Mouse (Mus musculus) monocyte, adult 5-6 weeks (primary cell): ENCODE results near the gene Abcc1. TPM values are rescaled to one million over a fixed set of nuclear protein-coding genes. Genes with fewer than 3 reads are reported as not detected.

Experiments
- ATAC-seq: fragments of 153-309, 156-312 bp; replicated peaks from 2 replicates; pipeline ENCODE4 v1.8.0; 2017; ENCODE audit warnings: mild to moderate bottlenecking; ENCODE audit not compliant: low TSS enrichment, insufficient number of reproducible peaks, severe bottlenecking, poor library complexity, low FRiP score
- total RNA-seq: library from RNA; stranded (forward); fragments of 200-1000, 200-491, 200-594 nt; gene quantifications from 3 replicates; pipeline ENCODE4 v1.2.3, GENCODE M21; 2017

Abcc1 gene
- total RNA-seq, 1 experiment from 2014 or later, result 24.0 TPM

DNA sequence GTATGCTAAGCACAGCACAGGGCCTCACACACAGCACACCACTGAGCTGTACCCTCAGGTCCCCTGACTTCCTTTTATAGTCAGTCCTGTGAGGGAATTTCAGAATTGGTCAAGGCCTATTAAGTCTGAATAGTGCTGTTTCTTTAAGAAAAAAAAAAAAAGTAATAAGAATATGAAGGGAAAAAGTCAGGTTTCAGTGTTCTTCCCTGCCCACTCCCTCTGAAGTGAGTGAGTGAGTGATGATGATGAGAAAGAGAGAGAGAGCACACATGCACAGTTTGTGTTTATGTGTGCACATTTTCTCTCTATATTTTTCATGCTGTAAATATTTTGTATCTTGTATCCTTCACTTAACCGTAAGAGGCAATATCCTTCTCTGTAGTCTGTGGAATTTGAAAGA is 11.0 kb downstream of the Abcc1 start:
- ATAC-seq, result no peak

DNA sequence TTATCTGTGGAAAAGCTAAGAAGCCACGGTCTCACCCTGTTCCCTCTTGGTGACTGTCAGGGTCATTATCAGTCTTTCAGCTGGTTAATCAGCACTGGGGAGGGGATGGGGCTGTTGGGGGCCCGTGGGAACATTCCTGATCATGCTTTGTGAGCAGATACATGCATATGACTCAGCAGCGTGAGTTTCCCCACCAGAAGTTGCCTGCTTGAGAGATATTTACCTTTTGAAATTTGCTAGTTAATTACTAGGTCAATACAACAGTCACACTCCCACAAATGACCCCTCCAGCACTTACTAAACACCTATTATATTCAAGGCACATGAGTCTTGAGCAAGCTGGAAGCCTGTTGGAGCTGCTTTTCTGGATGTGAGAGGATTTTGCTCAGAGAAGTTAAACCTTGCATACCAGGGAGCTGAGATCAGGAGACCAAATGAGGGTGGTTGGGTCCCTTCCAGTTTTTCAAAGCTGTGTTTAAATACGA is 11.5 kb downstream of the Abcc1 start:
- ATAC-seq, result no peak

- no peak for ATAC-seq
Measured at GRCm38 (mm10) chr16:14375942-14376341, 14.6 kb downstream of the Abcc1 start.

GRCm38 (mm10) chr16:14376352-14376751 is 15.0 kb downstream of the Abcc1 start:
- ATAC-seq, result no peak

DNA sequence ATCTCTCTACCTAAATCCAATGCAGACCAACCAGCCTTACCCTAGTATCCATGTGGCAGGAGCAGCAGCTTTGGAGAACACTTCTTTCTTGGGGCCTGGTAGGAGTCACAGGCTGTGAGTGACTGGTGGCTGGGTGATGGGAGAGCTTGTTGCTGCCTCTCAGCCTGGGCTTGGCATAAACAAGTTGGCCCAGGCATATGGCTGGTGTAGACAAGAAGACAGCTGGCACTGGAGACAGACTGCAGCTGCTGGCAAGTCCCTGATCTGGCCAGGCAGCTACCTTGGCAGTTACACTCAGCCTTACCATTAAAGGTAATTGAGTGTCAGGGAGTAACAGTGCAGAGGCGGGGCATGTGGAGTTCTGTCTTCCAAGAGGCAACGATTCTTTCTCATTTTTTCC is 16.0 kb downstream of the Abcc1 start:
- ATAC-seq, result no peak

DNA sequence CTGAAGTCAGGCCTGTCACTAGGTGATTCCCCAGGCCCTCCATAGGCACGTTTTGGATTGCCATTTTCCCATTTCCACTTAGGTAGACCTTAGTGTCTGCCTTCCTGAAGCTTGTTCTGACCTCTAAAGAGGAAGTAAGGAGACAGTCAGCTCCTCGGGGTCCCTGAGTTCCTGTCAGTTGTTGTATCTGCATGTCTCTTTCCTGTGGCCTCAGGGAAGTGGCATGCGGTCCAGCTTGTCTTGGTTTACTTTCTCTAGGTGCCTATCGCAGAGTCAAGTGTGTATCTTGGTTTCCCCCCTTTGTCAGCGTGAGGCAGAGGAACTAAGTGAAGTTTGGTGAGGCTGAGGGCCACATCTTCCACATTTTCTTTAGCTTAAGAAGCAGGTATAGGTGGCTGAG is 17.3 kb downstream of the Abcc1 start:
- peak; percentile 56; the same call in 1 of the 2 replicates for ATAC-seq

- ATAC-seq, result no peak
Measured at GRCm38 (mm10) chr16:14379888-14380287, 18.5 kb downstream of the Abcc1 start.

DNA sequence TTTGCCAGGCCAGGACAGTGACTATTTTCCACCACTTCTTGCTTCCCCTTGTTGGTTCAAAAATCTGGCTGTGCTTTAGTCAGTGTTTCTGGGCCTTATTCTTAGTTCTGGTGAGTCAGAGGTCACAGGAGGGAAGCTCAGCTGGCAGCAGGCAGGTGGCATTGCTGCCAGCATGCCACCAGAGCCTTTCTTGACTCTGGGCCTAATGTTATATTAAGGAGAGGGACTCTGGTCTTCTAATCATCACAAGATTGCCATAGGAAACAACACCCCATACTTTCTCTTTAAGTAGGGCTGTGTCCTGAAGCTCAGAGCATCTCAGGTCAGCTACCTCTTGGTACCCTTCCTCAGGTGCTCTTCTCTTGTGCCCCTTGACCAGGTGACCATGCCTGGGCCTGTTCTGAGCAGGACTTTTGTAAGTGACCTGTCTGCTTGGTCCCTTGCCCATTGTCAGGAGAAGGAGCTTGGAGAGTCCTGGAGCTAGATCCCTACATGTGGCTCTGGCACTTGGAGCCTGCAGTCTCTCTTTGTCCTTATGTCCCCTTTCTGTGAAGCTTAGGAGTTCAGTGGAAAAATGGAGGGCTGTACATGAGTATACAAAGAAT is 19.8 kb downstream of the Abcc1 start:
- ATAC-seq, result no peak

GRCm38 (mm10) chr16:14399303-14399702 is 37.9 kb downstream of the Abcc1 start:
- no peak for ATAC-seq

DNA sequence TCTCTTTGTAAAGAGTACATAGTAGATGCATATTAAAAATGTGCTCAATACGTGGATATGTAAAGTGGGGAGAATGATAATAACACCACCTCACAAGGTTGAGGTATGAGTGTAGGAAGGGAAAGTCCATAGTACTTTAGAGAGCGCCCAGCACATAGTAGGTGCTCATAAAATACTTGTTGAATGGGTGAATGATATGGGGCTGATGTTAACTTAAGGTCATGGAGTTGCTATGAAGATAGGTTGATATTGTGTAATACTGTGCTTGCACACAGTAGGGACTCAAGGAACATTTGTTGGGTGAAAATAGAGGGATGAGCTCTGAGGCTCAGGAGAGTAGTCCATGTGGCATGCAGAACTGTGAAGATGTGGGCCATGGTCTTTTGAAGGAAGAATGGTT is 42.1 kb downstream of the Abcc1 start:
- ATAC-seq, result no peak

GRCm38 (mm10) chr16:14405636-14406035 is 44.3 kb downstream of the Abcc1 start:
- ATAC-seq, result no peak

DNA sequence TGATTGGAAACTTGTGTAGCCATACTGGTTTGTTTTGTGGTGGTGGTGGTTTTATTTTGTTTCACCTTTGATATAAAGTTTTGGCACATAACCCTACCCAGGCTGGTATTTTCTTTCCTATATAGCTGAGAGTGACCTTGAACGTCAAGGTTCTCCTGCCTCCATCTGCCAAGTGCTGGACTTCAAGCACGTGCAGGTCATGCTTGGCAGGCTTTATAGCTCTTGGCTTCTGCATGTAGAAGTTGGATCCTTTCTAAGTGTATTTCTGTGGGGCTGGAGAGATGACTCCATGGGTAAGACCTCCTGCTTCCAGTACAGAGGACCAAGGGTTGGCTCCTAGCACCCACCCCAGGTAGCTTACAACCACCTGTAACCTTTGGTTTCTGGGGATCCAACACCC is 47.8 kb downstream of the Abcc1 start:
- ATAC-seq, result no peak

DNA sequence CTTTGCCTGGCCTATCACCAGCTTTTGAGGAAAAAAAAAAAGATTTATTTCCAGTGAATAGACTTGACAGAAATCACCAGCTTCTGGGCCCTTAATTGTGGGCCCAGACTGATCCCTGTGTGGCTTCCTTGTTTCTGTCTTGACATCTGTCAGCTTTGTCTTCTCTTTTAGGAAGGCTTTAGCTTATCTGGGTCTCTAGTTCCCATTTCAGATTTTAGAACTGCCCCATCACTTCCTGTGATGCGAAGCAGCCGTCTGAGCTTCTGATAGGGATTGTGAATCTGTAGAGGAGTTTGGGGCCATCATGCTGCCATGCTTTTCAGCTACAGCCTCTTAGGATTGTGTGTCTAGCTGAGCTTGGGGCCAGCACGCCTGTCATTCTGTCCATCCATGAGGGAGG is 48.4 kb downstream of the Abcc1 start:
- no peak for ATAC-seq

DNA sequence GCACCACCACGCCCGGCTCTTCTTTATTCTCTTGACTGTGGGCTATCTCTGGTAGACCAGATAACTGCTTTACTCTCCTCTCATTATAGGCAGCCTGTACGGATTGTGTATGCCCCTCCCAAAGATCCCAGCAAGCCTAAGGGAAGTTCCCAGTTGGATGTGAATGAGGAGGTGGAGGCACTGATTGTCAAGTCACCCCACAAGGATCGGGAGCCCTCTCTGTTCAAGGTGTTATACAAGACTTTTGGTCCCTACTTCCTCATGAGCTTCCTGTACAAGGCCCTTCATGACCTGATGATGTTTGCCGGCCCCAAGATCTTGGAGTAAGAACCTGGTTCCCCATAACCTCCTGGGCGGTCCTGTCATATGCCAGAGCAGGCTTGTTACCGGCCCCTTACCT is 49.3 kb downstream of the Abcc1 start:
- ATAC-seq, result no peak

DNA sequence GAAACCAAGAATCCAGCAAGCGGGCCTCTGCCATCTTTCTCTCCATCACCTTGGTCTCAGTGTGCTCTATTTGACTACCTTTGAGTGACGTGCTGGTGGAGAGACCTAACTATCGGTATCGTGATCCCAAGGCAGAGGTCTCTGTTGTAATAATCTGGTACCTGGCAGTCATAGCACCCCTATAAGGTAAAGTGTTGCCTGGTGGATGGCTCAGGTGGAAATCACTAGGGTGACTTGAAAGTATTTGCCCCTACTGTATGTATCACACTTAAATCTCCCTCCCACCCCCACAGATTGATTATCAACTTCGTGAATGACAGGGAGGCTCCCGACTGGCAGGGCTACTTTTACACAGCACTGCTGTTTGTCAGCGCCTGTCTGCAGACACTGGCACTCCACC is 49.8 kb downstream of the Abcc1 start:
- ATAC-seq, result no peak

GRCm38 (mm10) chr16:14412551-14412950 is 51.2 kb downstream of the Abcc1 start:
- ATAC-seq, result no peak

DNA sequence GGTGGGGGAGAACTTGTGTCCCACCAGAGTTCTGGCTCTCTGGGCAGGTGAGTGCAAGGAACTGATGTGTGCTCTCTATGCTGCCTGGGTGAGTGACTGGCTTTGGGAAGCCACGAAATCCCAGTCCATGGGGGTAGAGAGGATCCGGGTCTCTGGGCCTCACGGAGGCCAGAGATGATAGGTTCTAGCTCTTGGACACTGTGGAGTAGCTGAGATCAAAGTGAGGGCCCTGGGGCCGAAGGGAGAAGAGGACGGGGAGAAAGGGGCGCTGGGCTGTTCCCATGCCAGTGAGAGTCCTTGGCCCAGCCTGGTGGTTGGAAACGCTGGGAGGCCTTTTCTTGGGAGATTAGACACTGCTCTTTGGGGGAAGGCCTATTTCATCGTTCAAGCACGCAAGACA is 53.8 kb downstream of the Abcc1 start:
- ATAC-seq, result no peak

DNA sequence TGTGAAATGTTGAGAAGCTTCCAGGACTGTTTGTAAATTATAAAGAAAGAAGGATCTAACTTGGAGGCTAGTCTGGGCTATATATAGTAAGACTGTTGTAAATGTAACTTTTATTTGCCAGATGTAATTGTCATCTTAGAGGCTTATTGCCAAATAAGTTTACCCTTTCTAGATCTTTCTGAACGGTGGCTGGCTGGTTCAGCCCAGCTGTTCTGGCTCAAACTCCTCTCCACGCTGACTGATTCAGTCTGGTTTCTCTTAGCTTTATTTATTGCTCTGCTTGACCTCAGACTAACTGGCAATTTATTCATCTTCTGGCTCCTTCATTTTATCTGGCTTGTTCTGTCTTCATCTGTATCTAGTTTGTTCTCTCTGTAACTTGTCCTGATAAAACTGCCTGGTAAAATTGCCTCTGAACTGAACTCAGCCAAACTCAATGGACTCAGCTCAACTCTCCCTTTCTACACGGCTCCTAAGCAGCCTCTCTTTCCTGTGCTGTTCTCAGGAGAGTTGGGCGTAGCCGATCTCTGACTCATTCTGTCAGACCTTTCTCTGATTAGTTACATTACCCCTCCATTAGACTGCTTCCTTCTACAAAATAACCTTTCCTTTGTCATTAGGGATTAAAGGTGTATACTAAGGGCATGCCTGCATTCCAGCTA is 55.7 kb downstream of the Abcc1 start:
- no peak for ATAC-seq

GRCm38 (mm10) chr16:14420496-14421132 is 59.3 kb downstream of the Abcc1 start:
- ATAC-seq, result no peak

GRCm38 (mm10) chr16:14422081-14422480 is 60.7 kb downstream of the Abcc1 start:
- no peak for ATAC-seq
